ENCODE assay signal across 23 mouse cellular contexts in genomic region chr3:63351680-63352260, GRCm38 (mm10).
DNase-seq lines count a peak whose midpoint lies in the region; ATAC-seq and TF ChIP-seq lines count a peak whose summit lies in the region.
"Had no signal": no experiment of that assay in that cellular context is flagged by ENCODE, and none has a peak within 500 bp of the region (broad histone marks: within the 10 kb centered on the region; RNA-seq: fewer than 3 reads in every experiment).

No protein-coding gene starts in this region.

- TF ChIP-seq POLR2A in kidney, adult 2 months (IDR thresholded peaks at IDR 0.05; ENCODE audit: low read depth, low read length), result no peak

- H3K36me3 ChIP-seq in kidney, postnatal 0 days (ENCODE audit: insufficient read depth, low read length), result no peaks in the 10 kb centered on the region
- H3K36me3 ChIP-seq in kidney, adult 2 months (ENCODE audit: control insufficient read depth, insufficient read depth, low read length), result peaks cover 1% of the 10 kb centered on the region; the same call in 1 of the 2 replicates
- H3K36me3 ChIP-seq in intestine, embryonic 15.5 days, result no peaks in the 10 kb centered on the region
- H3K36me3 ChIP-seq: forebrain, embryonic 10.5 days; heart, embryonic 13.5 days; hindbrain, embryonic 15.5 days had no signal

- no peak overlapping the region for H3K9ac ChIP-seq in kidney, postnatal 0 days (ENCODE audit: low read depth, low read length)
- H3K9ac ChIP-seq in intestine, embryonic 15.5 days, result no peak overlapping the region
- H3K9ac ChIP-seq: embryonic facial prominence, embryonic 12.5 days; heart, embryonic 13.5 days; hindbrain, embryonic 15.5 days had no signal

- DNase-seq in kidney, postnatal 0 days (ENCODE audit: low spot score), result peak; percentile 34
- DNase-seq in kidney, adult 2 months, result no peak
- DNase-seq in lung, postnatal 25 days (ENCODE audit: low spot score), result peak; percentile 2
- DNase-seq in lung, postnatal 14 days, result no peak
- peak; percentile 45 for DNase-seq in NIH3T3 (ENCODE audit: low read depth)
- DNase-seq in skeletal muscle tissue, adult 2 months (ENCODE audit: low read depth, low spot score), result peak; percentile 27
- no peak for DNase-seq in cerebellum, postnatal 10 days
- DNase-seq: adrenal gland, adult 8-10 months; adrenal gland, postnatal 36 days; cerebellum, adult 2 months; cerebellum, postnatal 14 days; embryo, embryonic 11 days; gastrocnemius, adult 2 months; gastrocnemius, postnatal 36 days; heart, adult 11 months; heart, postnatal 36 days had no signal

- no peak overlapping the region for H3K4me2 ChIP-seq in kidney, postnatal 0 days (ENCODE audit: low read length)
- no peak overlapping the region for H3K4me2 ChIP-seq in intestine, embryonic 15.5 days (replicated peaks)
- H3K4me2 ChIP-seq: embryonic facial prominence, embryonic 12.5 days; heart, embryonic 13.5 days; hindbrain, embryonic 15.5 days had no signal

- no peak for TF ChIP-seq CTCF in kidney, postnatal 0 days (IDR thresholded peaks at IDR 0.05; ENCODE audit: low read depth)
- no peak for TF ChIP-seq CTCF in kidney, adult 2 months (conservative IDR thresholded peaks at IDR 0.05; ENCODE audit: insufficient read depth, insufficient read length, low read depth, low read length)

- WGBS in kidney, postnatal 0 days, result 54% methylated on average over 1 of the region's 1 CpGs
- WGBS in kidney, adult 2 months, result 37% methylated on average over 1 of the region's 1 CpGs
- WGBS in intestine, embryonic 15.5 days, result 91% methylated on average over 1 of the region's 1 CpGs

- no peak overlapping the region for H3K4me3 ChIP-seq in kidney, postnatal 0 days (replicated peaks; ENCODE audit: low read depth, low read length)
- no peak overlapping the region for H3K4me3 ChIP-seq in kidney, adult 2 months (ENCODE audit: insufficient read depth, low read depth, low read length)
- no peak overlapping the region for H3K4me3 ChIP-seq in intestine, embryonic 15.5 days (replicated peaks)
- H3K4me3 ChIP-seq: embryonic facial prominence, embryonic 12.5 days; erythroblast, embryonic 14.5 days; forebrain, embryonic 10.5 days; gastrocnemius, adult 2 months; heart, embryonic 13.5 days; hindbrain, embryonic 15.5 days had no signal

- no peaks in the 10 kb centered on the region for H3K27me3 ChIP-seq in kidney, postnatal 0 days (ENCODE audit: insufficient read depth, low read length)
- no peaks in the 10 kb centered on the region for H3K27me3 ChIP-seq in kidney, adult 2 months (replicated peaks; ENCODE audit: control insufficient read depth, insufficient read depth, low read length)
- no peaks in the 10 kb centered on the region for H3K27me3 ChIP-seq in intestine, embryonic 15.5 days (replicated peaks)
- H3K27me3 ChIP-seq: embryonic facial prominence, embryonic 12.5 days; heart, embryonic 13.5 days; hindbrain, embryonic 15.5 days had no signal

- no peaks in the 10 kb centered on the region for H3K9me3 ChIP-seq in kidney, postnatal 0 days (replicated peaks; ENCODE audit: low read length)
- H3K9me3 ChIP-seq in intestine, embryonic 15.5 days, result no peaks in the 10 kb centered on the region
- H3K9me3 ChIP-seq: embryonic facial prominence, embryonic 12.5 days; forebrain, embryonic 10.5 days; heart, embryonic 13.5 days; hindbrain, embryonic 15.5 days had no signal

- no peak overlapping the region for H3K27ac ChIP-seq in kidney, postnatal 0 days
- H3K27ac ChIP-seq in kidney, adult 2 months (ENCODE audit: insufficient read depth, low read depth, low read length), result no peak overlapping the region
- no peak overlapping the region for H3K27ac ChIP-seq in intestine, embryonic 15.5 days
- H3K27ac ChIP-seq: embryonic facial prominence, embryonic 12.5 days; forebrain, embryonic 10.5 days; gastrocnemius, adult 2 months; hindbrain, embryonic 15.5 days had no signal

- H3K4me1 ChIP-seq in kidney, postnatal 0 days (replicated peaks; ENCODE audit: insufficient read depth, low read length), result no peaks in the 10 kb centered on the region
- H3K4me1 ChIP-seq in kidney, adult 2 months (ENCODE audit: control insufficient read depth, insufficient read depth, low read length), result 0 out of 2 replicates have a peak, but pooled peaks cover 6% of the 10 kb centered on the region
- no peaks in the 10 kb centered on the region for H3K4me1 ChIP-seq in intestine, embryonic 15.5 days (replicated peaks)
- H3K4me1 ChIP-seq: embryonic facial prominence, embryonic 12.5 days; forebrain, embryonic 10.5 days; hindbrain, embryonic 15.5 days had no signal

- ATAC-seq in kidney, postnatal 0 days (replicated peaks; ENCODE audit: low FRiP score, low read depth), result no peak
- ATAC-seq in intestine, embryonic 15.5 days, result no peak
- ATAC-seq: forebrain, embryonic 14.5 days had no signal

Comparison
In these comparisons a context has a peak if more than half of its experiments do, and no peak if none do; other contexts are left out.
1. DNase-seq: peak in kidney, postnatal 0 days (single experiment), lung, postnatal 25 days (single experiment), NIH3T3 (single experiment) and skeletal muscle tissue, adult 2 months (single experiment); none in kidney, adult 2 months (single experiment), lung, postnatal 14 days (single experiment) and cerebellum, postnatal 10 days (0 of 2).